Mouse (Mus musculus) testis, adult 2 months (tissue): ENCODE measurements around the gene Zfp827.

Experiments used
- CTCF ChIP-seq: fragments of 200-500 bp; IDR thresholded peaks from 2 replicates; pipeline ENCODE4 v1.5.1; 2012; ENCODE audit warnings: low read depth, mild to moderate bottlenecking, inconsistent platforms, low read length, moderate library complexity; ENCODE audit not compliant: control insufficient read depth, insufficient read depth, insufficient replicate concordance
- POLR2A ChIP-seq: fragments of 200-500 bp; IDR thresholded peaks from 2 replicates; pipeline ENCODE4 v1.6.1; 2012; ENCODE audit warnings: low read depth, mild to moderate bottlenecking, inconsistent platforms, low read length, moderate library complexity; ENCODE audit not compliant: control insufficient read depth

- TF ChIP-seq CTCF: no peak
- no peak for TF ChIP-seq POLR2A
Measured at GRCm38 (mm10) chr8:79081955-79082354, 53.7 kb downstream of the Zfp827 start.
